Mouse (Mus musculus): ENCODE measurements around the gene Xlr4c. TPM values are rescaled to one million over a fixed set of nuclear protein-coding genes. Genes with fewer than 3 reads are reported as not detected.
"Not testable (repeated sequence)": the region's sequence is repeated elsewhere in the genome, so short reads cannot be mapped to it uniquely, and the experiment has no call there.

The Xlr4c gene
- polyA plus RNA-seq (2014; fragmentation: Nextera tagmentation; extraction: Ambion mirVana) = not detected in 2 replicates

GRCm38 (mm10) chrX:73242821-73243325 lies at the start of gene Xlr4c:
Gene Xlr4c (minus strand): TSS chrX:73243130.
- not testable (repeated sequence) for H3K4me1 ChIP-seq (ENCODE audit: control insufficient read depth, insufficient read depth, low read length); H3K27ac ChIP-seq (ENCODE audit: low read depth, low read length); H3K4me3 ChIP-seq (ENCODE audit: low read depth, low read length); H3K36me3 ChIP-seq (ENCODE audit: control insufficient read depth, insufficient read depth, low read length); H3K4me2 ChIP-seq (ENCODE audit: low read depth, low read length); H3K9ac ChIP-seq (replicated peaks; ENCODE audit: low read depth, low read length); H3K27me3 ChIP-seq (ENCODE audit: control insufficient read depth, insufficient read depth, low read length); ATAC-seq (ENCODE audit: low read depth); H3K9me3 ChIP-seq (ENCODE audit: control insufficient read depth, low read length)
- WGBS = 86% methylated on average over 11 of the region's 14 CpGs

DNA sequence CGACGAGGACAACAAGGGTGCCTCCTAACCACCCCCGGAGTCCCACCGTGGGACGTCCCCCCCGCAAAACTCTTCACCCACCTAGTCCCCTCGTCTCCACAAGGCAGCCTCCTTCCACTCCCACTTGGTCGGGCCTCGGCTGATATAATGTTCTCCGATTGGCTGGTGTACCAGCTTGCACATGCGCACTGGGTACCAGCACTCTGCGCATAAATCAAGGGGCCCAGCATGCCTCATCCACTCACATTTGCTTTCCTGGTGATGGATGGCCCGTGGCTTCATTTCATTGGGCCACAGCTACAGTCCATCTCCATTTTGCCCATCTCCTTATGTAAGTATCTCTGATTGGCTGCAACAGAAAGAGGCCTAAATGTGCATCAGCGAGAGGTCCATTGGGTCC lies 22.3 kb upstream of the Xlr4c start, which contains the start of gene Xlr3c:
Gene Xlr3c, minus strand, starts transcription at position 121 of the 400 bp plus-strand sequence.
- H3K36me3 ChIP-seq (ENCODE audit: control insufficient read depth, insufficient read depth, low read length); ATAC-seq (ENCODE audit: low read depth); H3K9ac ChIP-seq (replicated peaks; ENCODE audit: low read depth, low read length); H3K4me2 ChIP-seq (ENCODE audit: low read depth, low read length); H3K9me3 ChIP-seq (ENCODE audit: control insufficient read depth, low read length); H3K27ac ChIP-seq (ENCODE audit: low read depth, low read length); H3K27me3 ChIP-seq (ENCODE audit: control insufficient read depth, insufficient read depth, low read length); H3K4me1 ChIP-seq (ENCODE audit: control insufficient read depth, insufficient read depth, low read length); H3K4me3 ChIP-seq (ENCODE audit: low read depth, low read length): not testable (repeated sequence)
- WGBS = 92% methylated on average over 13 of the region's 14 CpGs

DNA sequence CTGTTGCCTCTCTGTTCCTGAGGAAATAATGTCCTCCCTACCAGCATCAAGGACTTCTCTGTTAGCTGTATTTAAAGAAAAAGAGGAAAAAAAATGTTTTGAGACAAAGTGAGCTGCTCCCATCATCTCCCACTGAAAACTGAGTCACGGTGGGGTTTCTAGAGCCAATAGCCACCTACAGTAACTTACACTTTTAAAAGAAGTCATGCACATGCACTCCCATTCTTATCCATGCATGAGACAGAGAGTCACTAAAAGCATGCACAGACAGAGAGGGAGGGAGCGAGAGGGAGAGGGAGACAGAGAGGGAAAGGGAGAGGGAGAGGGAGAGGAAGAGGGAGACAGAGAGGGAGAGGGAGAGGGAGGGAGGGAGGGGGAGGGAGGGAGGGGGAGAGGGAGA lies 19.5 kb upstream of the Xlr4c start:
- H3K27me3 ChIP-seq (ENCODE audit: control insufficient read depth, insufficient read depth, low read length); H3K36me3 ChIP-seq (ENCODE audit: control insufficient read depth, insufficient read depth, low read length); H3K4me2 ChIP-seq (ENCODE audit: low read depth, low read length); H3K9me3 ChIP-seq (ENCODE audit: control insufficient read depth, low read length); H3K27ac ChIP-seq (ENCODE audit: low read depth, low read length); ATAC-seq (ENCODE audit: low read depth); H3K9ac ChIP-seq (replicated peaks; ENCODE audit: low read depth, low read length); H3K4me3 ChIP-seq (ENCODE audit: low read depth, low read length); H3K4me1 ChIP-seq (ENCODE audit: control insufficient read depth, insufficient read depth, low read length): not testable (repeated sequence)
- WGBS = 84% methylated on average over 1 of the region's 2 CpGs

DNA sequence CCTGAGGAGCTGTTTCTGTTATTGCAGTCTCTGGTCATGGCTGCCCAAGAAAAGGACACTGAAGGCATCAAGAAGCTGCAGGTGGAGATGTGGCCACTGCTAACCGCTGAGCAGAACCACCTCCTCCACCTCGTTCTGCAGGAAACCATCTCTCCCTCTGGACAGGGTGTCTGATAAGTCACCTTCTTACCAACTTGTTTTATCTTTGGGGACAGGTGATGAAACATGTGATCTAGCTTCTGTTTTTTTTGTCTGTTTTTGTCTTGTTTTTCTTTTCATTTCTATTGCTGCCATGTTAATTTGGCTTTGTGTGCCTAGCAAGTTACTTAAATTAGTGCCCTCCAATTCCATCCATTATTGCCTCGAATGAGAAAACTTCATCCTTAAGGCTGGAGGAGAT lies 13.6 kb downstream of the Xlr4c start:
- Histone ChIP-seq H3K36me3 (ENCODE audit: control insufficient read depth, insufficient read depth, low read length) (no peaks in the 10 kb centered on the region), H3K4me2 (ENCODE audit: low read depth, low read length) (peak overlapping the region; percentile 55), H3K27me3 (ENCODE audit: control insufficient read depth, insufficient read depth, low read length) (peaks cover 3% of the 10 kb centered on the region; the same call in 1 of the 2 replicates), H3K9me3 (ENCODE audit: control insufficient read depth, low read length) (no peaks in the 10 kb centered on the region), H3K27ac (ENCODE audit: low read depth, low read length) (peak overlapping the region; percentile 91), H3K4me3 (ENCODE audit: low read depth, low read length) (peak overlapping the region; percentile 63), H3K9ac (replicated peaks; ENCODE audit: low read depth, low read length) (peak overlapping the region; percentile 77), H3K4me1 (ENCODE audit: control insufficient read depth, insufficient read depth, low read length) (no peaks in the 10 kb centered on the region)
- WGBS = 31% methylated on average over 3 of the region's 3 CpGs
- ATAC-seq (ENCODE audit: low read depth) = no peak

- H3K9me3 ChIP-seq (ENCODE audit: control insufficient read depth, low read length) = no peaks in the 10 kb centered on the region
- H3K4me3 ChIP-seq (ENCODE audit: low read depth, low read length) = peak overlapping the region; percentile 63
- peaks cover 3% of the 10 kb centered on the region; the same call in 1 of the 2 replicates for H3K27me3 ChIP-seq (ENCODE audit: control insufficient read depth, insufficient read depth, low read length)
- ATAC-seq (ENCODE audit: low read depth) = peak; percentile 76
- no peaks in the 10 kb centered on the region for H3K4me1 ChIP-seq (ENCODE audit: control insufficient read depth, insufficient read depth, low read length)
- peak overlapping the region; percentile 91 for H3K27ac ChIP-seq (ENCODE audit: low read depth, low read length)
- H3K4me2 ChIP-seq (ENCODE audit: low read depth, low read length) = peak overlapping the region; percentile 55
- H3K36me3 ChIP-seq (ENCODE audit: control insufficient read depth, insufficient read depth, low read length) = no peaks in the 10 kb centered on the region
- peak overlapping the region; percentile 77 for H3K9ac ChIP-seq (replicated peaks; ENCODE audit: low read depth, low read length)
- 23% methylated on average over 35 of the region's 51 CpGs for WGBS
These were observed 14.2 kb downstream of the Xlr4c start for GRCm38 (mm10) chrX:73228606-73229214.

DNA sequence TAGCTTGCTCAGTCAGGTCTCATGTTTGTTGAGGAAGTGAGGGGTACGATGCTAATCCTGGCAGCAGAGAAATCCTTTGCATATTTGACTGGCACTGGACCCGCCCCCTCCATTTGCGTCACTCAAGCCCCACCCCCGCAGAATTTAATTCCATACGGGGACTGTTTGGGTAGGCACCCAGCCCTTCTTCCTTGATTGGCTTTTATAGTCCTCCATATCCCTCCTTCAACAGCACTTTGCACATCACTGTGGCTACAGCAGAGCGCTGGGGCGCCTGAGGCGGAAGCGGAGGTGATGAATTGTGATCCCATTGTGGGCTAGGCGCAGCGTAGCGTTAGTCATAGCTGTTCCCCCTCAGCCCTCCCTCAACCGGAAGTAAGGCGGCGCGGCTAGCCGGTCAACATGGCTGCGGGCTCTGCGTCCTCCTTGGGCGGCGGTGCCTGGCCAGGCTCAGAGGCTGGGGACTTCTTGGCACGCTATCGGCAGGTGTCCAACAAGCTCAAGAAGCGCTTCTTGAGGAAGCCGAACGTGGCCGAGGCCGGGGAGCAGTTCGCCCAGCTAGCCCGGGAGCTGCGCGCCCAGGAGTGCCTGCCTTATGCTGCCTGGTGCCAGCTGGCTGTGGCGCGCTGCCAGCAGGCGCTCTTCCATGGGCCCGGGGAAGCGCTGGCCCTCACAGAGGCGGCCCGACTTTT lies 14.9 kb downstream of the Xlr4c start, which contains the start of gene F8a:
Gene F8a, plus strand, starts transcription at position 378 of the 692 bp plus-strand sequence.
- 18% methylated on average over 31 of the region's 39 CpGs for WGBS
- no peaks in the 10 kb centered on the region for H3K9me3 ChIP-seq (ENCODE audit: control insufficient read depth, low read length)
- ATAC-seq (ENCODE audit: low read depth) = peak; percentile 98

GRCm38 (mm10) chrX:73225365-73225764 lies 17.6 kb downstream of the Xlr4c start:
- Histone ChIP-seq H3K4me3 (ENCODE audit: low read depth, low read length) (no peak overlapping the region), H3K27me3 (ENCODE audit: control insufficient read depth, insufficient read depth, low read length) (peaks cover 3% of the 10 kb centered on the region; the same call in 1 of the 2 replicates), H3K9me3 (ENCODE audit: control insufficient read depth, low read length) (no peaks in the 10 kb centered on the region), H3K4me2 (ENCODE audit: low read depth, low read length) (no peak overlapping the region), H3K27ac (ENCODE audit: low read depth, low read length) (no peak overlapping the region), H3K36me3 (ENCODE audit: control insufficient read depth, insufficient read depth, low read length) (no peaks in the 10 kb centered on the region), H3K4me1 (ENCODE audit: control insufficient read depth, insufficient read depth, low read length) (no peaks in the 10 kb centered on the region), H3K9ac (replicated peaks; ENCODE audit: low read depth, low read length) (no peak overlapping the region)
- ATAC-seq (ENCODE audit: low read depth) = no peak
- 64% methylated on average over 1 of the region's 1 CpGs for WGBS

More for the DNA sequence above, 14.9 kb downstream of the Xlr4c start, which contains the start of gene F8a:
- peak within 1 kb of the TSS; percentile 77 for H3K9ac ChIP-seq (replicated peaks; ENCODE audit: low read depth, low read length)
- H3K36me3 ChIP-seq (ENCODE audit: control insufficient read depth, insufficient read depth, low read length) = no peaks in the 10 kb centered on the region
- H3K4me1 ChIP-seq (ENCODE audit: control insufficient read depth, insufficient read depth, low read length) = no peaks in the 10 kb centered on the region
- H3K4me2 ChIP-seq (ENCODE audit: low read depth, low read length) = peak within 1 kb of the TSS; percentile 55
- H3K4me3 ChIP-seq (ENCODE audit: low read depth, low read length) = peak within 1 kb of the TSS; percentile 63
- peak within 1 kb of the TSS; percentile 91 for H3K27ac ChIP-seq (ENCODE audit: low read depth, low read length)
- H3K27me3 ChIP-seq (ENCODE audit: control insufficient read depth, insufficient read depth, low read length) = peaks cover 3% of the 10 kb centered on the region; the same call in 1 of the 2 replicates

GRCm38 (mm10) chrX:73213819-73214564 lies 28.9 kb downstream of the Xlr4c start, which contains the start of gene Xlr4b:
Gene Xlr4b (plus strand): TSS chrX:73214333.
- not testable (repeated sequence) for H3K4me3 ChIP-seq (ENCODE audit: low read depth, low read length); H3K4me1 ChIP-seq (ENCODE audit: control insufficient read depth, insufficient read depth, low read length); H3K36me3 ChIP-seq (ENCODE audit: control insufficient read depth, insufficient read depth, low read length); H3K9ac ChIP-seq (replicated peaks; ENCODE audit: low read depth, low read length); H3K9me3 ChIP-seq (ENCODE audit: control insufficient read depth, low read length); ATAC-seq (ENCODE audit: low read depth); H3K4me2 ChIP-seq (ENCODE audit: low read depth, low read length); H3K27ac ChIP-seq (ENCODE audit: low read depth, low read length); H3K27me3 ChIP-seq (ENCODE audit: control insufficient read depth, insufficient read depth, low read length)
- 81% methylated on average over 9 of the region's 19 CpGs for WGBS

Measured in neural tube, embryonic 14.5 days (tissue).